Mouse (Mus musculus) WW6 (cell line): ENCODE measurements around the gene Hist1h3d.
"Not testable (repeated sequence)": the region's sequence is repeated elsewhere in the genome, so short reads cannot be mapped to it uniquely, and the experiment has no call there.

ENCODE experiments used
- DNase-seq: peaks from one replicate; pipeline ENCODE4 v3.0.0-alpha.2; 2013; ENCODE audit warnings: low read depth, low spot score

Hist1h3d gene

GRCm38 (mm10) chr13:23575271-23575851 is at the start of gene Hist1h3d:
TSS of gene Hist1h3d (plus strand) at chr13:23575763.
- DNase-seq, result no peak

GRCm38 (mm10) chr13:23525901-23526300 is 49.7 kb upstream of the Hist1h3d start:
- no peak for DNase-seq

GRCm38 (mm10) chr13:23526312-23526711 is 49.3 kb upstream of the Hist1h3d start:
- DNase-seq, result no peak

- DNase-seq, result no peak
These were observed 46.6 kb upstream of the Hist1h3d start for GRCm38 (mm10) chr13:23529005-23529404.

GRCm38 (mm10) chr13:23529480-23530165 is 45.9 kb upstream of the Hist1h3d start:
- DNase-seq, result no peak

GRCm38 (mm10) chr13:23530181-23530900 is 45.2 kb upstream of the Hist1h3d start:
- no peak for DNase-seq

GRCm38 (mm10) chr13:23530901-23531875 is 44.4 kb upstream of the Hist1h3d start, which contains the start of gene Hist1h4h:
TSS of gene Hist1h4h (plus strand) at chr13:23531050.
- no peak for DNase-seq

GRCm38 (mm10) chr13:23532262-23533075 is 43.1 kb upstream of the Hist1h3d start:
- no peak for DNase-seq

- not testable (repeated sequence) for DNase-seq
These were observed 41.8 kb upstream of the Hist1h3d start, which contains the start of gene Hist1h2af for GRCm38 (mm10) chr13:23533560-23534367. TSS of gene Hist1h2af (plus strand) at chr13:23533906.

GRCm38 (mm10) chr13:23534368-23535131 is 41.0 kb upstream of the Hist1h3d start:
- no peak for DNase-seq

GRCm38 (mm10) chr13:23535137-23536075 is 40.2 kb upstream of the Hist1h3d start, which contains the start of gene Hist1h3g:
TSS of gene Hist1h3g (plus strand) at chr13:23535422.
- DNase-seq, result not testable (repeated sequence)

GRCm38 (mm10) chr13:23536076-23536822 is 39.3 kb upstream of the Hist1h3d start:
- DNase-seq, result no peak

GRCm38 (mm10) chr13:23537006-23537710 is 38.4 kb upstream of the Hist1h3d start:
- DNase-seq, result no peak

- DNase-seq, result no peak
These were observed 37.3 kb upstream of the Hist1h3d start for GRCm38 (mm10) chr13:23538249-23538648.

GRCm38 (mm10) chr13:23539821-23540220 is 35.7 kb upstream of the Hist1h3d start:
- not testable (repeated sequence) for DNase-seq

GRCm38 (mm10) chr13:23541497-23541896 is 34.1 kb upstream of the Hist1h3d start:
- no peak for DNase-seq
